11 mouse cellular contexts compared by ENCODE assay signal in the genomic region with DNA sequence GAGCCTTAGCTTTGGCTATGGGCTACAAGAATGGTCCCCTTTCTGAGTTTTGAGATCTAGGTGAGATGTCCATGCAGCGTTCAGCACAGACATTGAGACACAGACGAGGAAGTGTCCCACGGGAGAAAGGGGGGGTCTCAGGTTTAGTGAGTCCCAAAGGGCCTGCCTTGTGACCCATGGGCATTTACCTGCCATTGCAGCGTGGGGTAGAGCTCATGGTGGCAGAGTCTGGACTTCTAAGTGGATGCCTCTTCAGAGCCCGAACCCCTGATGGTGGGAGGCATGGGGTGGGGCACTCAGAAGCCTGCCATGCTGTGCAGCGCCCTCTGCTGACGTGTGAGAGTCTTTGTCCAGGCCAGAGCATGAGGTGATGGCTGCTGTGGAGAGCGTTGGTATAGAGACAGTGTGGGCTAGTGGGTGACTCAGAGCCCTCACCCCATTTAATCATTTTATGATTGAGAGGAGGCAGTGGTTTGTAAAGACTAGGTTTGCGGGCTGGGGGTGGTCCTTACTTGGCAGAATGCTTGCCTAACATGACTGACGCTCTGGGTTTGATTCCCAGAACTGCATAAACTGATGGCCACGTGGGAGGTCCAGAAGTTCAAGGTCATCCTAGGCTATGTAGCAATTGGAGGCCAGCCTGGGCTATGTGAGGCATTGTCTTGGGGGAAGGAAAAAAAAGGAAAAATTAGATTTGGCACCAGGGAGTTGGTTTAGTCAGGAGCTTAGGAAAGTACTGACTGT. TPM values are rescaled to one million over a fixed set of nuclear protein-coding genes. Genes with fewer than 3 reads are reported as not detected.
DNase-seq lines count a peak whose midpoint lies in the region; ATAC-seq and TF ChIP-seq lines count a peak whose summit lies in the region.
"Had no signal": no experiment of that assay in that cellular context is flagged by ENCODE, and none has a peak within 500 bp of the region (broad histone marks: within the 10 kb centered on the region; RNA-seq: fewer than 3 reads in every experiment).

No protein-coding gene starts in this region.

- no peak overlapping the region for H3K4me3 ChIP-seq in kidney, adult 2 months (ENCODE audit: insufficient read depth, low read depth, low read length)
- H3K4me3 ChIP-seq in C2C12 (ENCODE audit: insufficient read depth, poor library complexity, severe bottlenecking): no peak overlapping the region
- H3K4me3 ChIP-seq in intestine, embryonic 16.5 days (ENCODE audit: low read length): no peak overlapping the region
- H3K4me3 ChIP-seq: embryonic facial prominence, embryonic 12.5 days; kidney, embryonic 15.5 days had no signal

- H3K79me2 ChIP-seq in C2C12 (ENCODE audit: control insufficient read depth, insufficient read depth): no peaks in the 10 kb centered on the region

- no peak for DNase-seq in kidney, adult 2 months
- no peak for DNase-seq in kidney, adult 11 months
- peak; percentile 54 for DNase-seq in ES-CJ7 (ENCODE audit: low read depth, low spot score)
- no peak for DNase-seq in frontal cortex, postnatal 10 days (ENCODE audit: low spot score in 2 of 2)
- no peak for DNase-seq in gastrocnemius, postnatal 14 days
- DNase-seq in layer of hippocampus, postnatal 14 days (ENCODE audit: low spot score in 2 of 2): no peak

- H3K27ac ChIP-seq in kidney, adult 2 months (ENCODE audit: insufficient read depth, low read depth, low read length): no peak overlapping the region
- no peak overlapping the region for H3K27ac ChIP-seq in intestine, embryonic 16.5 days (ENCODE audit: low read length)
- H3K27ac ChIP-seq: embryonic facial prominence, embryonic 12.5 days; kidney, embryonic 15.5 days; macrophage had no signal

- H3K9ac ChIP-seq in intestine, embryonic 16.5 days (ENCODE audit: low read depth, low read length): no peak overlapping the region
- H3K9ac ChIP-seq: embryonic facial prominence, embryonic 12.5 days; kidney, embryonic 15.5 days had no signal

- H3K79me3 ChIP-seq in C2C12 (ENCODE audit: low read depth): no peaks in the 10 kb centered on the region

- no peaks in the 10 kb centered on the region for H3K4me1 ChIP-seq in kidney, adult 2 months (ENCODE audit: control insufficient read depth, insufficient read depth, low read length)
- H3K4me1 ChIP-seq in intestine, embryonic 16.5 days (ENCODE audit: control insufficient read depth, insufficient read depth, low read length): 0 out of 2 replicates have a peak, but pooled peaks cover 4% of the 10 kb centered on the region
- H3K4me1 ChIP-seq: kidney, embryonic 15.5 days had no signal

- H3ac ChIP-seq in C2C12 (ENCODE audit: control insufficient read depth, insufficient read length, low read depth): no peak overlapping the region

- TF ChIP-seq POLR2A in kidney, adult 2 months (IDR thresholded peaks at IDR 0.05; ENCODE audit: low read depth, low read length): no peak

- 76% methylated on average over 11 of the region's 11 CpGs for WGBS in kidney, adult 2 months
- WGBS in intestine, embryonic 16.5 days: 74% methylated on average over 11 of the region's 11 CpGs

- intact Hi-C loops in gastrocnemius, postnatal 14 days (cut with DNase I; ENCODE audit: low total_unique reads): no loop called here

- 0 out of 2 replicates have a peak, but pooled peaks have one; percentile 38 for ATAC-seq in intestine, embryonic 16.5 days

- no peaks in the 10 kb centered on the region for H3K9me3 ChIP-seq in intestine, embryonic 16.5 days (ENCODE audit: control insufficient read depth, low read length)
- H3K9me3 ChIP-seq: embryonic facial prominence, embryonic 12.5 days; kidney, embryonic 15.5 days had no signal

- peak; percentile 25; the same call in 1 of the 2 replicates for TF ChIP-seq CTCF in kidney, adult 2 months (conservative IDR thresholded peaks at IDR 0.05; ENCODE audit: insufficient read depth, insufficient read length, low read depth, low read length)
- peak; percentile 36 for TF ChIP-seq CTCF in C2C12 (IDR thresholded peaks at IDR 0.05; ENCODE audit: control insufficient read depth, insufficient read depth, insufficient read length)

- no peak overlapping the region for H3K4me2 ChIP-seq in intestine, embryonic 16.5 days (ENCODE audit: low read depth, low read length)
- H3K4me2 ChIP-seq: embryonic facial prominence, embryonic 12.5 days; kidney, embryonic 15.5 days had no signal

- H3K36me3 ChIP-seq in kidney, adult 2 months (ENCODE audit: control insufficient read depth, insufficient read depth, low read length): no peaks in the 10 kb centered on the region
- H3K36me3 ChIP-seq in C2C12 (ENCODE audit: control insufficient read depth, insufficient read depth): no peaks in the 10 kb centered on the region
- H3K36me3 ChIP-seq in intestine, embryonic 16.5 days (ENCODE audit: control insufficient read depth, insufficient read depth, low read length): no peaks in the 10 kb centered on the region
- H3K36me3 ChIP-seq: embryonic facial prominence, embryonic 12.5 days; kidney, embryonic 15.5 days had no signal

- H3K27me3 ChIP-seq in kidney, adult 2 months (replicated peaks; ENCODE audit: control insufficient read depth, insufficient read depth, low read length): no peaks in the 10 kb centered on the region
- no peaks in the 10 kb centered on the region for H3K27me3 ChIP-seq in C2C12 (ENCODE audit: control insufficient read depth, insufficient read depth, insufficient read length)
- H3K27me3 ChIP-seq in intestine, embryonic 16.5 days (replicated peaks; ENCODE audit: control insufficient read depth, insufficient read depth, low read length): no peaks in the 10 kb centered on the region
- H3K27me3 ChIP-seq: embryonic facial prominence, embryonic 12.5 days; kidney, embryonic 15.5 days had no signal

TF ChIP-seq in C2C12, 6 proteins besides CTCF, POLR2A, EP300 and RAD21:
- TF ChIP-seq MYOD1 (IDR thresholded peaks at IDR 0.05; ENCODE audit: control insufficient read depth, insufficient read length, low read depth) (no peak), MYOG (IDR thresholded peaks at IDR 0.05; ENCODE audit: control insufficient read depth, extremely low read depth, insufficient read length) (no peak), FOSL1 (IDR thresholded peaks at IDR 0.05; ENCODE audit: insufficient read depth, low read length, poor library complexity, severe bottlenecking) (no peak), USF1 (IDR thresholded peaks at IDR 0.05; ENCODE audit: low read depth) (no peak), CEBPB (IDR thresholded peaks at IDR 0.05; ENCODE audit: low read depth) (no peak), MAX (IDR thresholded peaks at IDR 0.05) (no peak)

RNA-seq across cellular contexts. Expression of a gene that starts 23.6 kb away (rescaled TPM):
- 3.7 and 4.0 TPM in 2 replicates for polyA plus RNA-seq in kidney, adult 2 months (2012; rRNA removed)
- 0.19 TPM for polyA plus RNA-seq in C2C12 (2012; fragmentation: generic; extraction: Trizol)
- 4.6 and 9.8 TPM in 2 replicates for polyA plus RNA-seq in intestine, embryonic 16.5 days (2015; fragmentation: Nextera tagmentation; extraction: Ambion mirVana)
- 1 to 10 TPM; 7.5 to 8.8 TPM for total RNA-seq in gastrocnemius, postnatal 14 days (2021)
- total RNA-seq in layer of hippocampus, postnatal 14 days (2021): 10 to 100 TPM; 15.2 to 17.7 TPM
- polyA plus RNA-seq: macrophage had no signal
